Mouse (Mus musculus) liver, embryonic 11.5 days (tissue): Measurements from ENCODE around the gene B230104I21Rik. TPM values are rescaled to one million over a fixed set of nuclear protein-coding genes. Genes with fewer than 3 reads are reported as not detected.

Source experiments
- ATAC-seq: fragments of 200-750 bp; cut with Nextera tagmentation; replicated peaks from 2 replicates; pipeline ENCODE4 v1.8.0; 2017; ENCODE audit warnings: moderate number of reproducible peaks, mild to moderate bottlenecking, moderate TSS enrichment, moderate library complexity; ENCODE audit not compliant: low FRiP score
- DNase-seq: peaks from one replicate; pipeline ENCODE4 v3.0.0-alpha.2; 2017; ENCODE audit warnings: low spot score
- H3K27ac ChIP-seq: fragments of 300-500 bp; sonication (generic); 2 replicates; pipeline ENCODE4 v1.5.1; 2014; ENCODE audit warnings: mild to moderate bottlenecking, low read depth, low read length, control low read depth
- H3K27me3 ChIP-seq: fragments of 300-500 bp; sonication (generic); replicated peaks from 2 replicates; pipeline ENCODE4 v1.6.1; 2014; ENCODE audit warnings: low read length, mixed read lengths; ENCODE audit not compliant: control insufficient read depth, insufficient read depth
- H3K36me3 ChIP-seq: fragments of 300-500 bp; sonication (generic); 2 replicates; pipeline ENCODE4 v1.6.1; 2014; ENCODE audit warnings: mild to moderate bottlenecking, low read length, moderate library complexity, mixed read lengths; ENCODE audit not compliant: control insufficient read depth, insufficient read depth
- H3K4me1 ChIP-seq: fragments of 300-500 bp; sonication (generic); replicated peaks from 2 replicates; pipeline ENCODE4 v1.6.1; 2014; ENCODE audit warnings: low read length, mixed read lengths; ENCODE audit not compliant: control insufficient read depth, insufficient read depth
- H3K4me2 ChIP-seq: fragments of 300-500 bp; sonication (generic); 2 replicates; pipeline ENCODE4 v1.6.1; 2014; ENCODE audit warnings: mild to moderate bottlenecking, control low read depth, moderate library complexity
- H3K4me3 ChIP-seq: fragments of 300-500 bp; sonication (generic); 2 replicates; pipeline ENCODE4 v1.5.1; 2014; ENCODE audit warnings: low read depth, low read length, control low read depth
- H3K9ac ChIP-seq: fragments of 300-500 bp; sonication (generic); 2 replicates; pipeline ENCODE4 v1.6.1; 2014; ENCODE audit warnings: low read depth, low read length, control low read depth
- H3K9me3 ChIP-seq: fragments of 300-500 bp; sonication (generic); 2 replicates; pipeline ENCODE4 v1.6.1; 2016; ENCODE audit warnings: low read length, inconsistent platforms, mixed read lengths; ENCODE audit not compliant: control insufficient read depth
- WGBS: fragments of 180-500 bp; shearing (Covaris S2); extraction: QIAGEN DNeasy Blood & Tissue Kit; methylation state at CpG from one replicate; pipeline ENCODE4 v1.1.7; 2014; 5-methylcytosine and 5-hydroxymethylcytosine counted together
- polyA plus RNA-seq: library from polyadenylated mRNA; unstranded; fragments of >200 nt; fragmentation: Nextera tagmentation; extraction: Ambion mirVana; gene quantifications from 2 replicates; pipeline ENCODE4 v1.2.1, GENCODE M21; 2014

The B230104I21Rik gene
- polyA plus RNA-seq, 1 experiment from 2014 or later, result not detected

GRCm38 (mm10) chr4:154312143-154312812, 23.6 kb upstream of the B230104I21Rik start:
- ATAC-seq (no peak), DNase-seq (no peak)

GRCm38 (mm10) chr4:154312935-154313621, 22.8 kb upstream of the B230104I21Rik start:
- Histone ChIP-seq H3K9ac (no peak overlapping the region), H3K4me1 (no peaks in the 10 kb centered on the region), H3K27ac (no peak overlapping the region), H3K4me2 (no peak overlapping the region), H3K27me3 (no peaks in the 10 kb centered on the region), H3K4me3 (no peak overlapping the region), H3K9me3 (no peaks in the 10 kb centered on the region), H3K36me3 (no peaks in the 10 kb centered on the region)
- no peak for DNase-seq
- no peak for ATAC-seq
- 66% methylated on average over 4 of the region's 4 CpGs for WGBS

More at GRCm38 (mm10) chr4:154312143-154312812, 23.6 kb upstream of the B230104I21Rik start:
- Histone ChIP-seq H3K9ac (no peak overlapping the region), H3K9me3 (no peaks in the 10 kb centered on the region), H3K4me2 (no peak overlapping the region), H3K27ac (no peak overlapping the region), H3K4me1 (no peaks in the 10 kb centered on the region), H3K36me3 (no peaks in the 10 kb centered on the region), H3K4me3 (no peak overlapping the region), H3K27me3 (no peaks in the 10 kb centered on the region)
- 84% methylated on average over 2 of the region's 2 CpGs for WGBS

DNA sequence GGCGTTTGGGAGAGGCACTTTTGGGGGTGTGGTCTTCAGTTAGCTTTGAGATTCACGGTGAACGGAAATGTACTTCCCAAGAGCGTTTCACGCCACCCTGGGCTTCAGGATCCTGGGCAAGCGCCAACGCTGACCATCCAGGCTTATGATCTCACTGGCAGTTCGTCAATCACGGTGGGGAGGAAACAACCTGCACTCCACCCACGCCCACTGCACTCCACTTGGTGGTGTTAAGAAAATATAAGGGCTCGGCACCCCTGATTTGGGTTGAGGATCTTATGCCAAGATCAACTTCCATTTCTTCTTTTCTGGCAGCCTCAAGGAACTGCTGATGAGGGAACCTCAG, 22.3 kb upstream of the B230104I21Rik start:
- H3K9me3 ChIP-seq, result no peaks in the 10 kb centered on the region
- no peaks in the 10 kb centered on the region for H3K4me1 ChIP-seq
- no peak overlapping the region for H3K4me2 ChIP-seq
- H3K27me3 ChIP-seq, result no peaks in the 10 kb centered on the region
- no peaks in the 10 kb centered on the region for H3K36me3 ChIP-seq
- H3K27ac ChIP-seq, result no peak overlapping the region
- H3K9ac ChIP-seq, result no peak overlapping the region
- ATAC-seq, result no peak
- 61% methylated on average over 11 of the region's 11 CpGs for WGBS
- DNase-seq, result no peak
- H3K4me3 ChIP-seq, result no peak overlapping the region

DNA sequence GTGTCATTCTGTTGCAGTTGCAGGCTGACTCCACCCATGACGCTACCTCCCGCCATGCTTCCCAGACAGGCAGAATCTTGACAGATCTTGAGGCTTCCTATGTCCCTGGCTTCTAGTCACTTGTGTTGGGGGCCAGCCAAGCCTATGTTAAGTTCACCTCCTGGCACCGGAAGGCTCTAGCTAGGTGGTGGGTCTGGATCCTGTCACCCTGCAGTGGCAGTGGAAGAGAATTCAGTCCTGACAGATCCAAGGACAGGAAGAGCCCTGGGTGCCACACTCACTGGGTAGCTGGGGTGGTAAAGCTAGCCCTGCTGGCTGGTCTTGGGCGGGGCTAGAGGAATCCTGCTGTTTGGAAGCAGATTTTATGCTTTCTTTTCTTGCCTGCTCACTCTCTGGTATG, 10.5 kb upstream of the B230104I21Rik start:
- H3K27ac ChIP-seq, result no peak overlapping the region
- ATAC-seq (no peak), DNase-seq (no peak)
- no peaks in the 10 kb centered on the region for H3K4me1 ChIP-seq
- H3K36me3 ChIP-seq, result no peaks in the 10 kb centered on the region
- H3K27me3 ChIP-seq, result 0 out of 2 replicates have a peak, but pooled peaks cover 5% of the 10 kb centered on the region
- no peak overlapping the region for H3K4me2 ChIP-seq
- WGBS, result 53% methylated on average over 4 of the region's 4 CpGs
- H3K4me3 ChIP-seq, result no peak overlapping the region
- no peaks in the 10 kb centered on the region for H3K9me3 ChIP-seq
- H3K9ac ChIP-seq, result no peak overlapping the region

DNA sequence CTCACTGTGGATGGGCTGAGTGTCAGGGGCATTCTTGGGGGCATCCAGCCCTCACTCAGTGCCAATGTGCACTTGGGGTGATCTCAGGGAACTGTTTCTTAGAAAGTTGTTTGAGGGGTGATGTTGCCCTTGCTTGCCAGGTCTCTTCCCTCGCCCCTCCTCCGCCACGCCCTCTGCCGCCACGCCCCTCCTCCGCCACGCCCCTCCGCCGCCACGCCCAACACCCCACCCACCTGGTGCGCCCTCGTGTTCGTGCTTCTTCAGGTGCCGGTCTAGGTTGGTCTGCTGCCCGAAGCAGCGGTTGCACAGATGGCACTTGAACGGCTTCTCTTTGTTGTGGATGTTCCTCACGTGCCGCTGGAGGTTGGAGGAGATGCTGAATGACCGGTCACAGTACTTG, 7.5 kb upstream of the B230104I21Rik start:
- WGBS, result 13% methylated on average over 20 of the region's 20 CpGs

GRCm38 (mm10) chr4:154328836-154329235, 7.1 kb upstream of the B230104I21Rik start:
- Histone ChIP-seq H3K9ac (no peak overlapping the region), H3K27me3 (0 out of 2 replicates have a peak, but pooled peaks cover 5% of the 10 kb centered on the region), H3K36me3 (no peaks in the 10 kb centered on the region), H3K9me3 (no peaks in the 10 kb centered on the region), H3K4me1 (no peaks in the 10 kb centered on the region), H3K4me3 (no peak overlapping the region), H3K27ac (no peak overlapping the region), H3K4me2 (no peak overlapping the region)
- ATAC-seq (0 out of 2 replicates have a peak, but pooled peaks have one; percentile 34), DNase-seq (peak; percentile 72)
- 10% methylated on average over 6 of the region's 6 CpGs for WGBS

More for the DNA sequence above, 7.5 kb upstream of the B230104I21Rik start:
- Histone ChIP-seq H3K27me3 (0 out of 2 replicates have a peak, but pooled peaks cover 5% of the 10 kb centered on the region), H3K4me3 (no peak overlapping the region), H3K9ac (no peak overlapping the region), H3K36me3 (no peaks in the 10 kb centered on the region), H3K9me3 (no peaks in the 10 kb centered on the region), H3K4me1 (no peaks in the 10 kb centered on the region), H3K27ac (no peak overlapping the region), H3K4me2 (no peak overlapping the region)
- DNase-seq, result no peak
- ATAC-seq, result no peak

GRCm38 (mm10) chr4:154330001-154330400, 5.9 kb upstream of the B230104I21Rik start:
- H3K4me2 ChIP-seq, result no peak overlapping the region
- no peaks in the 10 kb centered on the region for H3K9me3 ChIP-seq
- H3K4me3 ChIP-seq, result no peak overlapping the region
- WGBS, result 86% methylated on average over 7 of the region's 7 CpGs
- no peaks in the 10 kb centered on the region for H3K36me3 ChIP-seq
- no peak overlapping the region for H3K27ac ChIP-seq
- H3K9ac ChIP-seq, result no peak overlapping the region
- peaks cover 5% of the 10 kb centered on the region; the same call in 1 of the 2 replicates for H3K4me1 ChIP-seq
- 0 out of 2 replicates have a peak, but pooled peaks cover 5% of the 10 kb centered on the region for H3K27me3 ChIP-seq
- no peak for DNase-seq
- ATAC-seq, result no peak

DNA sequence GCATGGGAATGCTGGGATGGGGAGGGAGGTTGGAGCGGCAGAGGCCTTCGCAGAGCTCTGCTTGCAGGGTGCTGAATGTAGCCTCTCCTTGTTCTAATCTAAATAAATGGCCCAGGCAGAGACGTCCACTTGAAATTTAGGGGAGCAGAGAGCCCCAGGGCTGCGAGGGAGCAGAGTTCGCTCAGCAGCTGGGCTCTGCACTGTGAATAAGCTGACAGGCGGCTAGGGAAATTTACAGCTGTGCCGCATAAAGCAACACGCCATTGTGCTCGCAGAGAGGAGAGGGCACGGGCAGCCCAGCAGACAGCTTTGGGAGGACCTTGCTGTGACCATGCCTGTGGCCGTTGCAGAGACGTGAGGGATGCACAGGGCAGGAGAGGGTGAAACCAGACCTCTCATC, 4.7 kb upstream of the B230104I21Rik start:
- H3K4me2 ChIP-seq, result no peak overlapping the region
- H3K36me3 ChIP-seq, result no peaks in the 10 kb centered on the region
- H3K4me1 ChIP-seq, result peaks cover 8% of the 10 kb centered on the region; the same call in 1 of the 2 replicates
- DNase-seq (no peak), ATAC-seq (no peak)
- no peaks in the 10 kb centered on the region for H3K9me3 ChIP-seq
- H3K9ac ChIP-seq, result no peak overlapping the region
- H3K27me3 ChIP-seq, result 0 out of 2 replicates have a peak, but pooled peaks cover 5% of the 10 kb centered on the region
- 62% methylated on average over 12 of the region's 12 CpGs for WGBS
- H3K4me3 ChIP-seq, result no peak overlapping the region
- H3K27ac ChIP-seq, result no peak overlapping the region
